Mouse (Mus musculus) forebrain, embryonic 12.5 days (tissue): Measurements from ENCODE around the gene Myom3. TPM values are rescaled to one million over a fixed set of nuclear protein-coding genes. Genes with fewer than 3 reads are reported as not detected.

Experiments used
- ATAC-seq: fragments of 200-750 bp; cut with Nextera tagmentation; 2 replicates; pipeline ENCODE4 v1.8.0; 2017; ENCODE audit warnings: moderate TSS enrichment; ENCODE audit not compliant: low FRiP score
- H3K27ac ChIP-seq: fragments of 300-500 bp; sonication (generic); 2 replicates; pipeline ENCODE4 v1.5.1; 2016; ENCODE audit warnings: mild to moderate bottlenecking
- H3K27me3 ChIP-seq: fragments of 300-500 bp; sonication (generic); 2 replicates; pipeline ENCODE4 v1.6.1; 2016; ENCODE audit warnings: mild to moderate bottlenecking
- H3K36me3 ChIP-seq: fragments of 300-500 bp; sonication (generic); replicated peaks from 2 replicates; pipeline ENCODE4 v1.6.1; 2016; ENCODE audit warnings: mild to moderate bottlenecking
- H3K4me1 ChIP-seq: fragments of 300-500 bp; sonication (generic); 2 replicates; pipeline ENCODE4 v1.6.1; 2016
- H3K4me2 ChIP-seq: fragments of 300-500 bp; sonication (generic); 2 replicates; pipeline ENCODE4 v1.6.1; 2016; ENCODE audit warnings: mild to moderate bottlenecking, moderate library complexity
- H3K4me3 ChIP-seq: fragments of 300-500 bp; sonication (generic); replicated peaks from 2 replicates; pipeline ENCODE4 v1.5.1; 2016; ENCODE audit warnings: mild to moderate bottlenecking
- H3K9ac ChIP-seq: fragments of 300-500 bp; sonication (generic); 2 replicates; pipeline ENCODE4 v1.6.1; 2016; ENCODE audit warnings: mild to moderate bottlenecking
- H3K9me3 ChIP-seq: fragments of 300-500 bp; sonication (generic); 2 replicates; pipeline ENCODE4 v1.6.1; 2016
- WGBS: fragments of 180-500 bp; shearing (Covaris S2); methylation state at CpG from one replicate; pipeline ENCODE4 v1.1.7; 2016; 5-methylcytosine and 5-hydroxymethylcytosine counted together
- polyA plus RNA-seq: library from polyadenylated mRNA; unstranded; fragments of >200 nt; fragmentation: Nextera tagmentation; extraction: Ambion mirVana; gene quantifications from 2 replicates; pipeline ENCODE4 v1.2.1, GENCODE M21; 2016

The Myom3 gene
- polyA plus RNA-seq, 1 experiment from 2014 or later = 0.10 TPM

GRCm38 (mm10) chr4:135762251-135762906 is 2.9 kb downstream of the Myom3 start:
- H3K4me1 ChIP-seq = peaks cover 12% of the 10 kb centered on the region
- peak overlapping the region; percentile 30 for H3K4me3 ChIP-seq
- H3K36me3 ChIP-seq = no peaks in the 10 kb centered on the region
- H3K9me3 ChIP-seq = no peaks in the 10 kb centered on the region
- H3K4me2 ChIP-seq = peak overlapping the region; percentile 55
- peak overlapping the region; percentile 33; the same call in 1 of the 2 replicates for H3K9ac ChIP-seq
- peak; percentile 68 for ATAC-seq
- H3K27ac ChIP-seq = no peak overlapping the region
- H3K27me3 ChIP-seq = peaks cover 18% of the 10 kb centered on the region
- WGBS = 10% methylated on average over 19 of the region's 19 CpGs

- no peak overlapping the region for H3K27ac ChIP-seq
- ATAC-seq = no peak
- H3K36me3 ChIP-seq = no peaks in the 10 kb centered on the region
- H3K9me3 ChIP-seq = no peaks in the 10 kb centered on the region
- H3K4me2 ChIP-seq = no peak overlapping the region
- H3K4me1 ChIP-seq = peaks cover 10% of the 10 kb centered on the region
- H3K9ac ChIP-seq = no peak overlapping the region
- H3K4me3 ChIP-seq = no peak overlapping the region
- 89% methylated on average over 13 of the region's 13 CpGs for WGBS
- H3K27me3 ChIP-seq = peaks cover 8% of the 10 kb centered on the region; the same call in 1 of the 2 replicates
Observed at GRCm38 (mm10) chr4:135764700-135765099, 5.2 kb downstream of the Myom3 start.

- peaks cover 6% of the 10 kb centered on the region; the same call in 1 of the 2 replicates for H3K27me3 ChIP-seq
- no peak overlapping the region for H3K27ac ChIP-seq
- H3K36me3 ChIP-seq = no peaks in the 10 kb centered on the region
- WGBS = 81% methylated on average over 8 of the region's 8 CpGs
- H3K9me3 ChIP-seq = no peaks in the 10 kb centered on the region
- ATAC-seq = no peak
- no peak overlapping the region for H3K4me2 ChIP-seq
- H3K4me1 ChIP-seq = peaks cover 10% of the 10 kb centered on the region
- H3K9ac ChIP-seq = no peak overlapping the region
- no peak overlapping the region for H3K4me3 ChIP-seq
Observed at GRCm38 (mm10) chr4:135765707-135766106, 6.2 kb downstream of the Myom3 start.

GRCm38 (mm10) chr4:135766976-135767375 is 7.5 kb downstream of the Myom3 start:
- no peaks in the 10 kb centered on the region for H3K36me3 ChIP-seq

GRCm38 (mm10) chr4:135768572-135769526 is 9.3 kb downstream of the Myom3 start:
- ATAC-seq = no peak
- H3K9me3 ChIP-seq = no peaks in the 10 kb centered on the region
- no peaks in the 10 kb centered on the region for H3K27me3 ChIP-seq
- H3K4me2 ChIP-seq = no peak overlapping the region
- no peak overlapping the region for H3K4me3 ChIP-seq
- H3K4me1 ChIP-seq = 0 out of 2 replicates have a peak, but pooled peaks cover 2% of the 10 kb centered on the region
- no peak overlapping the region for H3K27ac ChIP-seq
- no peak overlapping the region for H3K9ac ChIP-seq
- no peaks in the 10 kb centered on the region for H3K36me3 ChIP-seq
- WGBS = 65% methylated on average over 14 of the region's 14 CpGs

More at GRCm38 (mm10) chr4:135766976-135767375, 7.5 kb downstream of the Myom3 start:
- Histone ChIP-seq H3K4me1 (peaks cover 7% of the 10 kb centered on the region), H3K27ac (no peak overlapping the region), H3K9ac (no peak overlapping the region), H3K27me3 (no peaks in the 10 kb centered on the region), H3K9me3 (no peaks in the 10 kb centered on the region), H3K4me2 (no peak overlapping the region), H3K4me3 (no peak overlapping the region)
- no peak for ATAC-seq
- WGBS = 91% methylated on average over 3 of the region's 3 CpGs

- Histone ChIP-seq H3K9ac (no peak overlapping the region), H3K9me3 (no peaks in the 10 kb centered on the region), H3K27me3 (no peaks in the 10 kb centered on the region), H3K4me2 (no peak overlapping the region), H3K36me3 (no peaks in the 10 kb centered on the region), H3K4me3 (no peak overlapping the region), H3K27ac (no peak overlapping the region), H3K4me1 (0 out of 2 replicates have a peak, but pooled peaks cover 2% of the 10 kb centered on the region)
- WGBS = 87% methylated on average over 18 of the region's 18 CpGs
- no peak for ATAC-seq
Observed at GRCm38 (mm10) chr4:135770611-135771305, 11.2 kb downstream of the Myom3 start.

GRCm38 (mm10) chr4:135771592-135771991 is 12.1 kb downstream of the Myom3 start:
- no peak overlapping the region for H3K9ac ChIP-seq
- ATAC-seq = no peak
- no peak overlapping the region for H3K27ac ChIP-seq
- H3K36me3 ChIP-seq = no peaks in the 10 kb centered on the region
- no peaks in the 10 kb centered on the region for H3K9me3 ChIP-seq
- WGBS = 92% methylated on average over 6 of the region's 6 CpGs
- H3K4me2 ChIP-seq = no peak overlapping the region
- no peaks in the 10 kb centered on the region for H3K27me3 ChIP-seq
- 0 out of 2 replicates have a peak, but pooled peaks cover 2% of the 10 kb centered on the region for H3K4me1 ChIP-seq
- H3K4me3 ChIP-seq = no peak overlapping the region

GRCm38 (mm10) chr4:135772671-135773070 is 13.2 kb downstream of the Myom3 start:
- H3K4me2 ChIP-seq = no peak overlapping the region
- H3K27me3 ChIP-seq = no peaks in the 10 kb centered on the region
- H3K9ac ChIP-seq = no peak overlapping the region
- H3K36me3 ChIP-seq = no peaks in the 10 kb centered on the region
- H3K9me3 ChIP-seq = no peaks in the 10 kb centered on the region
- H3K27ac ChIP-seq = no peak overlapping the region
- H3K4me1 ChIP-seq = 0 out of 2 replicates have a peak, but pooled peaks cover 2% of the 10 kb centered on the region
- WGBS = 79% methylated on average over 4 of the region's 4 CpGs
- ATAC-seq = no peak
- H3K4me3 ChIP-seq = no peak overlapping the region

- 68% methylated on average over 8 of the region's 8 CpGs for WGBS
- no peak overlapping the region for H3K9ac ChIP-seq
- H3K27me3 ChIP-seq = no peaks in the 10 kb centered on the region
- no peak overlapping the region for H3K4me2 ChIP-seq
- H3K9me3 ChIP-seq = no peaks in the 10 kb centered on the region
- H3K4me3 ChIP-seq = no peak overlapping the region
- H3K4me1 ChIP-seq = no peaks in the 10 kb centered on the region
- no peak overlapping the region for H3K27ac ChIP-seq
- H3K36me3 ChIP-seq = no peaks in the 10 kb centered on the region
- ATAC-seq = no peak
Observed at GRCm38 (mm10) chr4:135774496-135774895, 15.0 kb downstream of the Myom3 start.

GRCm38 (mm10) chr4:135776850-135777249 is 17.3 kb downstream of the Myom3 start:
- no peak overlapping the region for H3K4me2 ChIP-seq

GRCm38 (mm10) chr4:135779661-135780060 is 20.1 kb downstream of the Myom3 start:
- Histone ChIP-seq H3K36me3 (no peaks in the 10 kb centered on the region), H3K4me1 (no peaks in the 10 kb centered on the region), H3K4me3 (no peak overlapping the region), H3K27me3 (no peaks in the 10 kb centered on the region), H3K9me3 (no peaks in the 10 kb centered on the region), H3K9ac (no peak overlapping the region), H3K27ac (no peak overlapping the region), H3K4me2 (no peak overlapping the region)
- ATAC-seq = no peak
- WGBS = 79% methylated on average over 9 of the region's 9 CpGs

More at GRCm38 (mm10) chr4:135776850-135777249, 17.3 kb downstream of the Myom3 start:
- Histone ChIP-seq H3K9ac (no peak overlapping the region), H3K4me3 (no peak overlapping the region), H3K27me3 (no peaks in the 10 kb centered on the region), H3K36me3 (no peaks in the 10 kb centered on the region), H3K9me3 (no peaks in the 10 kb centered on the region), H3K4me1 (no peaks in the 10 kb centered on the region), H3K27ac (no peak overlapping the region)
- no peak for ATAC-seq
- WGBS = 88% methylated on average over 4 of the region's 4 CpGs

- Histone ChIP-seq H3K4me1 (no peaks in the 10 kb centered on the region), H3K9ac (no peak overlapping the region), H3K4me3 (no peak overlapping the region), H3K27ac (no peak overlapping the region), H3K27me3 (no peaks in the 10 kb centered on the region), H3K4me2 (no peak overlapping the region), H3K36me3 (no peaks in the 10 kb centered on the region), H3K9me3 (no peaks in the 10 kb centered on the region)
- ATAC-seq = no peak
- WGBS = 79% methylated on average over 3 of the region's 3 CpGs
Observed at GRCm38 (mm10) chr4:135780255-135780654, 20.7 kb downstream of the Myom3 start.
